Mouse (Mus musculus): ENCODE measurements around the gene Polk. TPM values are rescaled to one million over a fixed set of nuclear protein-coding genes. Genes with fewer than 3 reads are reported as not detected.

Gene Polk
- polyA plus RNA-seq, 1 experiment from 2014 or later = 7.3 TPM

DNA sequence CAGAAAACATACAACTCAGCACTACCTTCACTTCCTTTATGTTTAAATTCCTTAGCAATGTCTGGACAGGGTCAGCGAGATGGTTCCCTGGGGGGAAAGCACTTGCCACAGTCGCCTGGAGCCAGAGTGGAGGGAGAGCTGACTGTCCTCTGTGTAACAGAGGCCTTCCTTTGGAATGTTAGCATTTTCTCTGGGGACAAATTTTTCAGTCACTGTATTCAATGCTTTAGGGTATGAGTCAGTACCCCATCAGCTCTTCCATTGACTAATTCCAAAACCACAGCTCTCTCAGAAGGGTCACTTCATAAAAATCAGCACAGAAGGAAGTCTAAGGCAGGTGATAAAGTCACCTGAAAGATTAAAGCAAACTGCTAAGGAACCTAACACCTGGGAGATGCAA lies 8.6 kb downstream of the Polk start:
- no peak overlapping the region for H3K4me3 ChIP-seq (ENCODE audit: low read depth, low read length)
- no peak overlapping the region for H3K9ac ChIP-seq (ENCODE audit: low read length)
- H3K27ac ChIP-seq (ENCODE audit: low read depth, low read length) = no peak overlapping the region
- ATAC-seq (ENCODE audit: low FRiP score) (no peak), DNase-seq (ENCODE audit: low spot score, missing footprints) (no peak)
- no peaks in the 10 kb centered on the region for H3K9me3 ChIP-seq (ENCODE audit: control insufficient read depth, low read length)
- 68% methylated on average over 2 of the region's 2 CpGs for WGBS
- no peaks in the 10 kb centered on the region for H3K36me3 ChIP-seq (ENCODE audit: control insufficient read depth, insufficient read depth, low read length)
- H3K4me1 ChIP-seq (ENCODE audit: control insufficient read depth, insufficient read depth, low read length) = peaks cover 2% of the 10 kb centered on the region; the same call in 1 of the 2 replicates
- no peak overlapping the region for H3K4me2 ChIP-seq
- H3K27me3 ChIP-seq (ENCODE audit: control insufficient read depth, insufficient read depth, low read length) = no peaks in the 10 kb centered on the region

DNA sequence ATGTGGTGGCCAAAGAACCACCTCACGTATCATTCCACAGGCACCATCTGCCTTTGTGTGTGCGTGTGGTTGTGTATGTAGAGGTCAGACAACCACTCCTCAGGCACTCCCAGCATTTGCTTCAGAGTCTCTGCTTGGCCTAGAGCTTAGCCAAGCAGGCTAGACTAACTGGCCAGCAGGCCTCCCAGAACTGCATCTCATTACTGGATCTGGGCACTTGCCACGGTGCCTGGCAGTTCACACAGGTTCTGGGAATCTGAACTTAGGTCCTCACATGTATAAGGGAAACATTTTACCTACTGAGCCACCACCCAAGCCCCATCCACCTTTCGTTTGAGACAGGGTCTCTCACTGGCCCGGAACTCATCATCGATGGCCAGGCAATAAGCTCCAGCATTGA lies 10.2 kb downstream of the Polk start:
- no peak overlapping the region for H3K27ac ChIP-seq (ENCODE audit: low read depth, low read length)
- H3K4me2 ChIP-seq = no peak overlapping the region
- no peaks in the 10 kb centered on the region for H3K27me3 ChIP-seq (ENCODE audit: control insufficient read depth, insufficient read depth, low read length)
- H3K4me1 ChIP-seq (ENCODE audit: control insufficient read depth, insufficient read depth, low read length) = peaks cover 2% of the 10 kb centered on the region; the same call in 1 of the 2 replicates
- H3K9me3 ChIP-seq (ENCODE audit: control insufficient read depth, low read length) = no peaks in the 10 kb centered on the region
- WGBS = 87% methylated on average over 6 of the region's 6 CpGs
- no peak overlapping the region for H3K4me3 ChIP-seq (ENCODE audit: low read depth, low read length)
- no peak for DNase-seq (ENCODE audit: low spot score, missing footprints)
- no peaks in the 10 kb centered on the region for H3K36me3 ChIP-seq (ENCODE audit: control insufficient read depth, insufficient read depth, low read length)
- ATAC-seq (ENCODE audit: low FRiP score) = no peak
- no peak overlapping the region for H3K9ac ChIP-seq (ENCODE audit: low read length)

DNA sequence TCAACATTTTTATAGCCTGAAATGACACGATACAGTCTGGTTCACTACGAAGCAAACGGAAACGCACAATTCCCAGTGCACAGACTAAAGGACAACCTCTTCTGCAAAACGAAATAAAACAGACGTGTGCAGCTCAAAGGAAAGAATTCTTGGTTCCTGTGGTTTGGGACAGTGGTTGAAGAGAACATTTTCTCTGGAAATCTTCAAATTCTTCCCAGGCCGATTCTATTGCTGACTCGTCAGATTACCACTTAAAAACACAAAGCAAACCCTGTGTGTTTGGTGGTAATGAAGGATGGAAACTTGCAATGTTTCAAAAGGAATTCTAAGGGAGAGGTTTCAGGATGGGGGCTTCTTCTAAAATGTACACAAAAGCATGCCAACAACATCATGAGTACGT lies 12.3 kb downstream of the Polk start:
- Histone ChIP-seq H3K9ac (ENCODE audit: low read length) (no peak overlapping the region), H3K36me3 (ENCODE audit: control insufficient read depth, insufficient read depth, low read length) (no peaks in the 10 kb centered on the region), H3K27ac (ENCODE audit: low read depth, low read length) (no peak overlapping the region), H3K27me3 (ENCODE audit: control insufficient read depth, insufficient read depth, low read length) (no peaks in the 10 kb centered on the region), H3K9me3 (ENCODE audit: control insufficient read depth, low read length) (no peaks in the 10 kb centered on the region), H3K4me1 (ENCODE audit: control insufficient read depth, insufficient read depth, low read length) (peaks cover 2% of the 10 kb centered on the region; the same call in 1 of the 2 replicates), H3K4me2 (no peak overlapping the region), H3K4me3 (ENCODE audit: low read depth, low read length) (no peak overlapping the region)
- ATAC-seq (ENCODE audit: low FRiP score) (no peak), DNase-seq (ENCODE audit: low spot score, missing footprints) (no peak)
- 94% methylated on average over 9 of the region's 9 CpGs for whole genome bisulfite sequencing

DNA sequence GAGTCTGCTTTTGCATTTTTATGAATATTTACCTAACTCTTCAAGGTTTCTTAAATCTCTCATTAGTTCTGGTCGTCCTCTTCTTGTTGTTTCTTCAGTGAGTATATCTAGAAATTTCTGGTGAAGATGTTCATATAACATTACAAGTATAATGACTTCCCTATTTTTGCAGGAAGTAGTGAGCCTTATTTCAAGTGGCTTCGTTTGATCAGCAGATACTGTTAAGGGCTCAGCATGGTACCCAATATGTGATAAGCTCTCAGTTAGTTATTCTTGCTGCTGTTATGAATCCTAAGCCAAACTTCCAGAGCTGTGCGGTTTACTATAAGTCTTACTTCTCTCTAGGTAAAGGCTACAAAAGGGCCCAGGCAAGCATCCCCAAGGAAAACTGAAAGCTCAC lies 12.8 kb downstream of the Polk start:
- no peak for ATAC-seq (ENCODE audit: low FRiP score)
- 92% methylated on average over 3 of the region's 3 CpGs for WGBS
- Histone ChIP-seq H3K4me2 (no peak overlapping the region), H3K9me3 (ENCODE audit: control insufficient read depth, low read length) (no peaks in the 10 kb centered on the region), H3K36me3 (ENCODE audit: control insufficient read depth, insufficient read depth, low read length) (no peaks in the 10 kb centered on the region), H3K9ac (ENCODE audit: low read length) (no peak overlapping the region), H3K27me3 (ENCODE audit: control insufficient read depth, insufficient read depth, low read length) (no peaks in the 10 kb centered on the region), H3K4me1 (ENCODE audit: control insufficient read depth, insufficient read depth, low read length) (peaks cover 2% of the 10 kb centered on the region; the same call in 1 of the 2 replicates), H3K4me3 (ENCODE audit: low read depth, low read length) (no peak overlapping the region), H3K27ac (ENCODE audit: low read depth, low read length) (no peak overlapping the region)
- DNase-seq (ENCODE audit: low spot score, missing footprints) = no peak

DNA sequence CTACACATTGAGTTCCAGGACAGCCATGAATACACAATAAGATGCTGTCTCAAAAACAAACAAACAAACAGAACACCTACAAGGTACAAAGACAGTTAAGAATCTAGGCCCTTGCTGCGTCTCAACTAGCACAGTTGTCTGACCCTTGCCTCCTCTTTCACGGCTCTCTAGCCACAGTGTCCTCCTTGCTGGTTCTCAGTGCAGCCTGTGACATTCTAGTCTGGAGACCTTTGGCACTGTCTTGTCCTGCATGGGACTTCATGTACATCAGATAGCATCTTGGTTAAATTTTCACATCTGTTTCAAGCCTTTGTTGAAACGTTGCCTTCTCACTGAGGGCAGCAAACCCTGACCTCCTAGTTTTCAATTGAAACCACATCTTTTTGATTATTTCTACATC lies 13.6 kb downstream of the Polk start:
- Histone ChIP-seq H3K27ac (ENCODE audit: low read depth, low read length) (no peak overlapping the region), H3K36me3 (ENCODE audit: control insufficient read depth, insufficient read depth, low read length) (no peaks in the 10 kb centered on the region), H3K4me3 (ENCODE audit: low read depth, low read length) (no peak overlapping the region), H3K4me1 (ENCODE audit: control insufficient read depth, insufficient read depth, low read length) (peaks cover 2% of the 10 kb centered on the region; the same call in 1 of the 2 replicates), H3K4me2 (no peak overlapping the region), H3K9ac (ENCODE audit: low read length) (no peak overlapping the region), H3K27me3 (ENCODE audit: control insufficient read depth, insufficient read depth, low read length) (no peaks in the 10 kb centered on the region), H3K9me3 (ENCODE audit: control insufficient read depth, low read length) (no peaks in the 10 kb centered on the region)
- ATAC-seq (ENCODE audit: low FRiP score) = no peak
- DNase-seq (ENCODE audit: low spot score, missing footprints) = no peak
- WGBS = 96% methylated on average over 3 of the region's 3 CpGs

DNA sequence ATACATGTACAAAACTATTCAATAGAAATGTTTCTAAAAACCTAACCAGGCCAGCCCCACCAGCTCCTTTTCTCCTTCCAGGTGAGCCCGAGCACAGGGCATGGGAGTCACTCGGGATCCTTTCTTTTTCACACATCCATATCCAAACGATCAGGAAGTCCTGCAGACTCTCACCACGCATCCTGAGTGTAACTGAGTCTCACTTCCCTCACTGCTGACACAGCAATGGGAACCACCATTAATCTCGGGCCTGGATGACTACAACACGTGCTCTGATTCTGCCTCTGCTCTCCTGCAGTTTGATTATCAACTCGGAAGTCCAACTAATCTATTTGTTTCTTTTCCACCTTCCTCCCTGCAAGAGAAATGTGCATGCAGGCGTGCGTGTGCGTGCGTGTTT lies 14.5 kb downstream of the Polk start:
- Histone ChIP-seq H3K4me3 (ENCODE audit: low read depth, low read length) (no peak overlapping the region), H3K9me3 (ENCODE audit: control insufficient read depth, low read length) (no peaks in the 10 kb centered on the region), H3K27me3 (ENCODE audit: control insufficient read depth, insufficient read depth, low read length) (no peaks in the 10 kb centered on the region), H3K36me3 (ENCODE audit: control insufficient read depth, insufficient read depth, low read length) (no peaks in the 10 kb centered on the region), H3K27ac (ENCODE audit: low read depth, low read length) (no peak overlapping the region), H3K4me1 (ENCODE audit: control insufficient read depth, insufficient read depth, low read length) (no peaks in the 10 kb centered on the region), H3K9ac (ENCODE audit: low read length) (no peak overlapping the region), H3K4me2 (no peak overlapping the region)
- 91% methylated on average over 11 of the region's 11 CpGs for WGBS
- ATAC-seq (ENCODE audit: low FRiP score) = no peak
- no peak for DNase-seq (ENCODE audit: low spot score, missing footprints)

DNA sequence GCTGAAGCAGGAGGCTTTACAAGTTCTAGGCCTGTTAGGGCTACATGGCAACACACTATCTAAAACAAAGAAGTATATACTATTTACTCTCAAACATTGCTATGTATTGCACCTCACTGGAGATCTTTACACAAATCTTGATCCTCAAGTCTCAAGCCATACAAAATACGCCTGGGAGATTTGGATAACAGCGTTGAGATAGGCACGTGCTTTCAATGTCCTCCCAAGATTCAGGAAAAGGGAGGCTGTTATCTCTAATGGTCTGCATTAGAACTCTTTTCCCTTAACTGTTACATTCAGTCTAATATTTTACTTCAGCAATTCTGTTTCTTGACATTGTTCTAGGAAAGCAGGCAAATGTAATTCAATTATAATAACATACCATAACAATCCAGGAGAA lies 15.4 kb downstream of the Polk start:
- Histone ChIP-seq H3K9ac (ENCODE audit: low read length) (no peak overlapping the region), H3K36me3 (ENCODE audit: control insufficient read depth, insufficient read depth, low read length) (no peaks in the 10 kb centered on the region), H3K27me3 (ENCODE audit: control insufficient read depth, insufficient read depth, low read length) (no peaks in the 10 kb centered on the region), H3K4me3 (ENCODE audit: low read depth, low read length) (no peak overlapping the region), H3K4me1 (ENCODE audit: control insufficient read depth, insufficient read depth, low read length) (no peaks in the 10 kb centered on the region), H3K4me2 (no peak overlapping the region), H3K27ac (ENCODE audit: low read depth, low read length) (no peak overlapping the region), H3K9me3 (ENCODE audit: control insufficient read depth, low read length) (no peaks in the 10 kb centered on the region)
- no peak for DNase-seq (ENCODE audit: low spot score, missing footprints)
- 94% methylated on average over 3 of the region's 3 CpGs for WGBS
- no peak for ATAC-seq (ENCODE audit: low FRiP score)

DNA sequence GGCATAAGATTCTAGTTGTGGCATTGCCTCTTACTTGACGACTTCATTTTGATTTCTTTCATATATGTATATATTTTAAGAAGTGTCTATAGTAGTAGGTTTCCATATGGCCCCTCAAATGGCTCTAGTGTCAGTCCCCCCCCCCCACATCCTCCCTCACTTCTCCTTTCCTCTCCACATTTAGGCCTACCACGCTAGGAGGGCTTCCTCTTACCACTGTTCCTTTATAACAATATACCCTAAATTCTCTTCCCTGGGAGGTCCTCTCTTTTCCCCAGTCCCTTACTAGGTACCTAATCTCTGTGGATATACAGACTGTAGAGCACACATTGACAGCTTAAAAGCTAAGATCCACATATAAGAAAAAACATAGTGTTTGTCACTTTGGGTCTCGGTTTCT lies 21.1 kb downstream of the Polk start:
- Histone ChIP-seq H3K4me1 (ENCODE audit: control insufficient read depth, insufficient read depth, low read length) (no peaks in the 10 kb centered on the region), H3K27ac (ENCODE audit: low read depth, low read length) (no peak overlapping the region), H3K9me3 (ENCODE audit: control insufficient read depth, low read length) (no peaks in the 10 kb centered on the region), H3K4me3 (ENCODE audit: low read depth, low read length) (no peak overlapping the region), H3K36me3 (ENCODE audit: control insufficient read depth, insufficient read depth, low read length) (no peaks in the 10 kb centered on the region), H3K4me2 (no peak overlapping the region), H3K27me3 (ENCODE audit: control insufficient read depth, insufficient read depth, low read length) (no peaks in the 10 kb centered on the region), H3K9ac (ENCODE audit: low read length) (no peak overlapping the region)
- 89% methylated on average over 3 of the region's 3 CpGs for WGBS
- ATAC-seq (ENCODE audit: low FRiP score) (no peak), DNase-seq (ENCODE audit: low spot score, missing footprints) (no peak)

DNA sequence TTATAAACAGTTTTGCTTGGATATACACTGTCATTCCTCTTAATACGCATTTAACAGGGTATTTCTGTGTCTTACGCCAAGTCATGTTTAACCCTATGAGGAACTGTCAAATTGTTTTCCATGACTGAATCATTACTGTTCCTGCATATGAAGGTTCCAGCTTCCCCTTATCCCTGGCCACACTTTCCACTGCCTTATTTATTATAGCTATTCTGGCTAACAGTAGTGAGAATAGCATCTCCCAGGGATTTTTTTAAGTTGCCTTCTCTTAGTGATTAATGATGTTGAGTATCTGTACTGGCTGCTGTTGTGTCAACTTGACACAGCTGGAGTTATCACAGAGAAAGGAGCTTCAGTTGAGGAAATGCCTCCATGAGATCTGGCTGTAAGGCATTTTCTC lies 25.0 kb downstream of the Polk start:
- DNase-seq (ENCODE audit: low spot score, missing footprints) (no peak), ATAC-seq (ENCODE audit: low FRiP score) (no peak)
- no peaks in the 10 kb centered on the region for H3K9me3 ChIP-seq (ENCODE audit: control insufficient read depth, low read length)
- 97% methylated on average over 2 of the region's 2 CpGs for WGBS
- no peak overlapping the region for H3K27ac ChIP-seq (ENCODE audit: low read depth, low read length)
- H3K27me3 ChIP-seq (ENCODE audit: control insufficient read depth, insufficient read depth, low read length) = no peaks in the 10 kb centered on the region
- no peak overlapping the region for H3K9ac ChIP-seq (ENCODE audit: low read length)
- no peak overlapping the region for H3K4me2 ChIP-seq
- no peak overlapping the region for H3K4me3 ChIP-seq (ENCODE audit: low read depth, low read length)
- H3K4me1 ChIP-seq (ENCODE audit: control insufficient read depth, insufficient read depth, low read length) = no peaks in the 10 kb centered on the region
- no peaks in the 10 kb centered on the region for H3K36me3 ChIP-seq (ENCODE audit: control insufficient read depth, insufficient read depth, low read length)

DNA sequence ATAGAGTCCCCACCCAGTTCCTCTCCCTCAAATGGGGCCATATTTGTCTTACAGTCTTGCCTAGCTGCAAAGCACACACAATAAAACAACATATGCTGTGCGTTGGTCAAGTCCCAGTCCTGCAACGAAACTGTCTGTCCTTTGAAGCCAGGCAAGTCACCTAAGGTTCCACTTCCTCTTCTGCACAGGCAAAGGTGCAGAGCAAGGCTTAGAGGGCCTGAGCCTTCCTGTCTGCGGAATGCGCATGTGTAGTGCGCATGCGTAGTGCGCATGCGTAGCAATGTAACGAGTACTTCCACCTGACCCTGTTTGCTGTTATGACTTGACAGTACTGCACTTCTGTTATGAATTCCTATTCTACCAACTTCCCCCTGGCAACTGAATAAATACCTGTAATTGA lies 26.1 kb downstream of the Polk start:
- Histone ChIP-seq H3K36me3 (ENCODE audit: control insufficient read depth, insufficient read depth, low read length) (no peaks in the 10 kb centered on the region), H3K27ac (ENCODE audit: low read depth, low read length) (no peak overlapping the region), H3K4me3 (ENCODE audit: low read depth, low read length) (no peak overlapping the region), H3K4me2 (no peak overlapping the region), H3K27me3 (ENCODE audit: control insufficient read depth, insufficient read depth, low read length) (no peaks in the 10 kb centered on the region), H3K9me3 (ENCODE audit: control insufficient read depth, low read length) (no peaks in the 10 kb centered on the region), H3K9ac (ENCODE audit: low read length) (no peak overlapping the region), H3K4me1 (ENCODE audit: control insufficient read depth, insufficient read depth, low read length) (no peaks in the 10 kb centered on the region)
- WGBS = 97% methylated on average over 9 of the region's 9 CpGs
- ATAC-seq (ENCODE audit: low FRiP score) = no peak
- no peak for DNase-seq (ENCODE audit: low spot score, missing footprints)

Data from midbrain, embryonic 11.5 days (tissue).